Mouse (Mus musculus): ENCODE measurements around the gene Fam187a.

The Fam187a gene

DNA sequence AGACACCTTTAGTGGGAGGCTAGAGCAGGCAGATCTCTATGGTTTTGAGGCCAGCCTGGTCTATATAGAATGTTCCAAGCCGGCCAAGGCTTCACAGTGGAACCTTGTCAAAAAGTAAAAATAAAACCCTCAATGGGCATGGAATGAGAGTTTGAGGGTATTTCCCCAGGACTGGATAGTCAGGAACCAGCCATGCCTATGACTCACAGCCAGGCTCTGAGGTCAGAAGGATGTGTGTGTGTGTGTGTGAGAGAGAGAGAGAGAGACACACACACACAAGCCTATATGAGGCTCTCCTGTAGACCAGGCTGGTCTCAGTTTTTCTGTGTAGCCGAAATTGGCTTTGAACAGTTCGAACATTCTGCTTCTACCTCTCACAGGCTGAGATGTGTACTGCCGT lies 9.7 kb downstream of the Fam187a start:
- in situ Hi-C loops (cut with MseI, MboI), result no loop called here

DNA sequence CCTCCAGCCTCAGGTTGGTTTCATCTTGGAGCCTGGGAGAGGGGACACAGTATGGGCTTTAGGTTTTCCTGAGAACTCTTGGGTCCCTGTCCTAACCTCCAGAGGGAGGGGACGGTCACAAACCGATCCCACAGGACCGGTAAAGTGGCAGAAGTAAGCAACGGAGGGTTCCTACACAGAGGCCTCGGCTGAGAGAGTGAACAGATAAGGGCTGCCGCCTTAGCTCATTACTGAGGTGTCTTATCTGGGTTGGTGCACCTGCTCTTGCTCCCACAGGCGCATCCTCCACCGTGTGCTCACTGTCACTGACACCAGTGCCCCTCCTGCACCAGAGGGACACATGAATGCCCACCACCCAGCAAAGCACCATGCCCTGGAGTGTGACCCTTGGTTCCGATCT lies 10.8 kb downstream of the Fam187a start:
- in situ Hi-C loops (cut with MseI, MboI), result no loop called here

DNA sequence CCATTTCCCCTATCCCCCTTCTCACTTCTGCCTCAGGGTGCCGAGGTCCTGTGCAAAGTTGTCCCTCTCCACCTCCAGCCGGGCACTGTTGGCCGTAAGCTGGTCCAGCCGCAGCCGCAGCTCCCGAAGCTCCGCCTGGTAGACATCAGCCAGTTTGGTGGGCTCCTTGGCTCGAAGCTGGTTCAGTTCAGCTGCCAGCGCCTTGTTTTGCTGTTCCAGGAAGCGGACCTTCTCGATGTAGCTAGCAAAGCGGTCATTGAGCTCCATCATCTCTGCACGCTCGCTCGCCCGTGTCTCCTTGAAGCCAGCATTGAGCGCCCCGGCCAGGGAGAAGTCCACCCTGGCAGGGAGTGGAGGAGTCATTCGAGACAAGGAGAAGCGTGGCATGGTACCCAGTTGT lies 11.7 kb downstream of the Fam187a start:
- in situ Hi-C loops (cut with MseI, MboI), result no loop called here

DNA sequence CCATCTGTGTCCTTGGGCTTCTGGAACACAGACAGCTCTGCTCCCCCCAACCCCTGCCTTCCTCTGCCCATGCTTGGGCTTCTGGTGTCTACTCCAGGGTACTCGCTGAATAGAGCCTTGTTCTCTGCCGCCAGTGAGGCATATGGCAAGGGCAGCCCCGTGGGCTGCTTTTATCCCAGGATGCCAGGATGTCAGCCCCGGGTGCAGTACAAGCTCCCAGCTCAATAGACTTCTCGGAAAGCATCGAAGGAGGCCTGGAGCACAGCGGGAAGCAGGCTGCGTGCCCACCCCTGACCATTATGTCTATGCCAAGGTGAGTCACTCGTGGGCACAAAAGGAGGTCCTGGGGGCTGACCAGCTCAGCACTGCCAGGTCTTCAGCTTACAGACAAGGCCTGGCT lies 13.4 kb downstream of the Fam187a start:
- in situ Hi-C loops (cut with MseI, MboI), result no loop called here

DNA sequence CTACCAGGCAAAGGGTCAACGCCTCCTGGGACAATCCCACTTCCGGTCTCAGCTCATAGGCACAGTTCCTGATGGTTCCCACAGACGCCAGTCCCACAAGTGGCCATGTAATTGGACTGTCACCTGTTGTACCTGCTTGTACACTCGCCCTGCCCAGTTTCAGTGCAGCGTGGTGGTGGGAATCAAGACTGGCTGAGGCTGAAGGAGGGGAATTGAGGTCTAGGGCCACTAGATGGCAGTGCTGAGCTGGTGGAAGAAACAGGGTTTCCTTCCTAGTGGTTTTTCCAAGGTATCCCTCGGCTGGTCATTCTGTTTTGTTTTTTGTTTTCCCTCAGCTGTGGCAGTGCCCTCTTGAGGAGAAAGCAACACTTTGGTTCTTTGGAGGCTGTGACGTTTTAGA lies 15.8 kb downstream of the Fam187a start, which contains the start of gene Gfap:
TSS of gene Gfap (minus strand) at position 150 of the 400 bp plus-strand sequence.
- in situ Hi-C loops (cut with MseI, MboI), result no loop called here

DNA sequence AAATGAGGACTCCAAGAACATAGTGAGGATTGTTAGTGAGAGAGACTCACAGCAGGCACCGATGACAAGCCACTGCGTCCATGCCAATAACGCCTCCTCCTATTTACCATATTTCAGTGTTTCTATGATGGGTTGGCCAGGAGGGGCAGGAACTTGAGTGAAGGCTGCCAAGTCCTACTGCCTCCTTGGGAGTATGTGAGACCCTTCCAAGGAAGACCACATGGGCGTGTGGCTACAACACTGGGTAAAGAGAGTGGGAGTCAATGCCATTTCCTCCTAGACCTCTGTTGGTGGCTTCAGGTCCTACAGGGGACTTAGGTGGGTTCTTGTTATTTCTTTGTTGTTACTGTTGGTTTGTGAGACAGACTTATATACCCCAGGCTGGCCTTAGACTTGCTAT lies 16.2 kb downstream of the Fam187a start:
- in situ Hi-C loops (cut with MseI, MboI), result no loop called here

DNA sequence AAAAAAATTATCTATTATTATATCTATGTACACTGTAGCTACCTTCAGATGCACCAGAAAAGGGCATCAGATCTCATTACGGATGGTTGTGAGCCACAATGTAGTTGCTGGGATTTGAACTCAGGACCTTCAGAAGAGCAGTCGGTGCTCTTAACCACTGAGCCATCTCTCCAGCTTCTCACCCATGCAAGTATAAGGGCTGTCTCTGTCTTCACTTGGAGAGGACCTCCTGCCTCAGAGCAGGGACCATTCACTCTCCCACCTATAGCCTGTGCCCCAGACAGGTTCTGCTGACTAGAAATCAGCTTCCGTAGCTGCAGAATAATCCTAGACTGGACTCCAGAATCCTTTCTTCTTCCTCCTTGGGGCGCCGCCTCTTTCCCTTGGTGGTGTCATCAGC lies 17.1 kb downstream of the Fam187a start:
- in situ Hi-C loops (cut with MseI, MboI), result no loop called here

DNA sequence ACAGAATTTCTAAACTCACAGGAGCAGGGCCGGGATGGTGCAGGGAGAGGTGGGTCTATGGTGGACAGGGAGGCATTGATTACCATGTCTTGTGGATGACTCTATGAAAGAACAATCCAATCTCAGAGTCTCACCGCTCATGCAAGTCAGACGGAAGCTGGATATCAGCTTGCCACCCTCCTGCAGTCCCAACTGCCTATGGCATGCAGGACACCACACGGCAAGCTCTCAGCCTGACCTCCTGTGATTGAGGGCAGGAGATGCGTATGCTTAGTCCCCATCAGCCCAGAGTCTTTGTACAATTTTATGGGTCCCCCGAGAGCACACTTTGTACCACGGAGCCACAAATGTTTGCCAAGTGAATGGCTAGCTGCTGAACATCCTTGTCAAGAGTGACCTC lies 18.7 kb downstream of the Fam187a start:
- in situ Hi-C loops (cut with MseI, MboI), result no loop called here

DNA sequence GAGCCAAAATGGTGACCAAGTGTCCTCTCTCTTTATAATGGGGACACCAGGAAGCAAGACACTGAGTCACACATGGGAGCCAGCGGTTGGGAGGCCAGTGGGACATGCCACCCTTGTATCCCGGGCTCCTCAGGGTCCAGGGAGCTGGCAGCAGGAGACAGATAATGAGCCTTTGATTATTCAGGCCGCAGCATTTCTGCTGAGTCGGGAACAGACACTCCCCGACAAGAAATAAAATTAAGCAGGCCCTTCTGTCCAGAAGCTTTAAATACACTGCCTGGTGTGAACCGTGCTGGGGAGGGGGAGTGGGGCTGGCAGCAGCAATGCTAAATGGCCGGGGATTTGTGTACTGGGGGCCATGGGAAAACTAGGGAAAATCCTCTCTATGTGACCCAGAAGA lies 26.4 kb downstream of the Fam187a start:
- in situ Hi-C loops (cut with MseI, MboI), result no loop called here

DNA sequence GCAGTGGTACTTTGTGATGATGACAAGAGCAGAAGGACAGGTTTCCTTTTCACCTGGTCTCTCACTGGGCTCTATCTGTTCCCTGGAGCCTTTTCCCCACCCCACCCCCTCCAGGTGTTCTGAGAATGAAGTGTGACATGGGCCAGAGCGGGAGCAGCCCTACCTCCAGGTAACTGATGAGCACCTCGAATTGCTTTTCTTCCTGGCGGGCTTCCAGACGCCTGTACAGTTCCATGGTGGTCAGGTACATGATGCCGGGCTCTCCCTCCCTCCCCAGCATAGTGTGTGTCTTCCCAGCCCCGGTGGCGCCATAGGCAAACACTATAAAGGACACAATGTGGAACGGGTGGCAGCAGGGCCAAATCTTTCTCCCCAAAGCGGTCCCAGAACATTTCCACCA lies 30.4 kb downstream of the Fam187a start:
- in situ Hi-C loops (cut with MseI, MboI), result no loop called here

DNA sequence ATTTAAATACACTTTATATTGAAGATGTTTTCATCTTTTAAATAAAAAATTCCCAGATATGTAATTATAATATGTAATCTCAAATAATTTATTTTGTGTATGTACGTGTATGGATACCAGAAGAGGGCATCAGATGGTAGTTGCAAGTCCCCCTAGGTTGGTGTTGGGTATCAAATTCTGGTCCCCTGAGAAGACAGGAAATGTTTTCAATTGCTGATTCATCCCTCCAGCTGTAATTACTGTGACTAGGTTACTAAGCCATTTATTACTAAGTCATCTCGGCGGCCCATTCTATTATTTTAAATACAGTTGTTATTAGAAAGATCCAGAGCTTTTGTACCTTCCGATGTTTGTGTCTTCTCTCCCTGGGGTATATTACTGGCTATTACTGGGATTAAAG lies 33.1 kb downstream of the Fam187a start:
- in situ Hi-C loops (cut with MseI, MboI), result no loop called here

DNA sequence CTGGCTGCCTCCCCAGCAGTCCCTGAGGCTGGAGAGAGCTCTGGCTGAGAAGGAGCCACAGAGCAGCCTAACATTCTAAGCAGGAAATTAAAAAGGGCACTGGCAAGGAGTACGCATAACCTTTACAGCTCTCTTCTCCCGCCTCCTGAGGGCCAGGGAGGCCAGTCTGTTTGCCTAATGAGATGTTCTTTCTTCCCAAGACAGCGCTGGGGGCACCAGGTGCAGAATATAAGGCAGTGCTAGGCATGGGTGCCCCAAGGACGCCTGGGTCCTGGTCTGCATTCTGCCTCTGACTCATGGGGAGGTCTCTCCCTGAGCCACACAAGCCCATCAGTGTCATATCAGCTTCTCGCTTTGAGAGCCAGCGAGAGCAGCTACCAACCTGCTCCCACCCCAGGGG lies 36.5 kb downstream of the Fam187a start:
- in situ Hi-C loops (cut with MseI, MboI), result no loop called here

DNA sequence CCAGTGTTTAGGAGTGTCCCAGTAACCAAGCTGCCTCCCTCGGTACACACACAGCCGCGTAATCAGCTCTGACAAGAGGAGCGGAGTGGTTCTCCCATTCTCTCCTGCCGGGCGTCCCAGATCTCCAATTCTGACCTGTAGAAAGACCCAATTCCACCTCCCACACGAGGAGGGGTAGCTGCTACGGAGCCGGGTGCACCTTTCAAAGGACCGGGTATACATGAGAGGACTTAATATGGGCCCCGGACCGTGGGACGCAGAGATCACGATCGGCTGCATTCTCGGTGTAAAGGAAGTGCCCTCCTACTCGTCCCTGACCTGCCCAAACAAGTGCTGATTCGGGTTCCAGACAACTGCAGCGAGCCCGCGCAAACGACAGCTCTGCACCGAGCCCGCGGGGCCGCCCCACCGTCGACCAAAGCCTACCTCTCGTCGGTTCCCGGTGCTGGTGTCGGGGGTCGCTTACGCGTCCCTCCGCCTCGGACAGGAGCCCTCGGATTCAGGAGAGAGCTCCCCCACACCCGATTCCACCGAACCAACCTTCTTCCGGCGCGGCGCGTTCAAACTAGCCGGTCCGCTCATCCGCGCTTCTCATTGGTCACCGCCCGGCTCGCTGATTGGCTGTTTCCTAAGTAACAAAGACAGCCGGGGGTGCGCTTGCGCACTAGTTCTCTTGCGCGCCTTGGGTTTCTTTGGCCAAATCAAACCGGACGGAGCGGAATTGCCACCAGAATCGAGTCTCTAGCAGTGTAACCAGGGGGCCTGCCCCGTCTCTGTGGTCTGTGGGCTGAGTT lies 39.8 kb downstream of the Fam187a start, which contains the start of gene Kif18b:
TSS of gene Kif18b (minus strand) at position 568 of the 794 bp plus-strand sequence.
- in situ Hi-C loops (cut with MseI, MboI), result no loop called here

DNA sequence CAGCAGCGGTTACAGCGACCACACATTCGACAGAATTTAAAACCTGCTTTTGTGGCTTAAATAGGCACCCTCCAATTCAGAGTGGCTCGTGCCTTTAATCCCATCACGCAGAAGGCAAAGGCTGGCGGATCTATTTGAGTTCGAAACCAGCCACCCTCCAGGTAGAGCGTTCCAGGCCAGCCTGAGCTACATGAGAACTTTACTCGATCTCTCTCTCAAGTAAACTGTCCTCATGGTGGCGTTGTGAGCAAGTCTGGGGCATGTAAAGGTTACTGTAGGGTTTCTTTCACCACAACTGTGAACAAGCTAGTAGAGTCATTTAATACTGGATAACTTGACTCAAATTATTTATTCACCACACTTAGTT lies 40.4 kb downstream of the Fam187a start:
- in situ Hi-C loops (cut with MseI, MboI), result no loop called here

DNA sequence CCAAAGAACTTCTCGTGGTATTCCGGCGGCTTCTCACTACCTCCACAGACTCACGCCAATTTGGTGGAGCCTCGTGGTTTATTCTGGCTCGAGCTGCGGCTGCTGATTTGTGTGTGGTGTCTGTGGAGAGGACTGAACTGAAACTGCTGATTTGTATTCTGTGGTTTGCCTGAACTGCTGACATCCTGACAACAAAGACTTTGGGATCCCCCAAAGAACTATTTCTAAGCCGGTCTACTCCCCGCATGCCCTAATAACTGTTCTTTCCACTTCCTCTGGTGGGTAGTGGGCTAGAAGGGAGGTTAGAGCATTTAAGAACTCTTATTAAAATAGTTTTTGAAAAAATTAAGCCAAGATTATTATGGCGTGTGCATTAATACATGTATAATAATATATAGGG lies 45.7 kb downstream of the Fam187a start:
- in situ Hi-C loops (cut with MseI, MboI), result no loop called here

DNA sequence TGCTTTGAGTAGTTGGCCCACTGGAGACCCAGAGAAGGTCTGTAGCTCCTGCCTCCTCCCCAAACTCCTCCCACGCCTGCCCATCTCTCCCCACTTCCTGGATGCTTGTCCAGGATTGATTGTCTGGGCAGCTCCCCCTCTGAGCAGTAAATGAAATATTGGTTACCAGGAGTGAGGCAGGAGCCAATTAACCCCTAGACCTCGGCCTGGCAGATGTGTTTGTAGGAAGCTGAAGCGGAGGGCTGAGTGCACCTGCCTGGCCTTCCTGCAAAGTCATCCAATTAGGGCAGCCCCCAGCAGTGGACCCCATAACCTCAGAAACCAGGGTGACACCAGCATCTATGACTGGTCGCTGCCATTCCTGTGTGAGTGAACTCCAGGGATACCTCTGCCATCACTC lies 51.3 kb downstream of the Fam187a start:
- in situ Hi-C loops (cut with MseI, MboI), result no loop called here

All from mouse trophoblast stem cell (cell line).